Mouse (Mus musculus): ENCODE measurements around the gene Lrrc1.

Gene Lrrc1

DNA sequence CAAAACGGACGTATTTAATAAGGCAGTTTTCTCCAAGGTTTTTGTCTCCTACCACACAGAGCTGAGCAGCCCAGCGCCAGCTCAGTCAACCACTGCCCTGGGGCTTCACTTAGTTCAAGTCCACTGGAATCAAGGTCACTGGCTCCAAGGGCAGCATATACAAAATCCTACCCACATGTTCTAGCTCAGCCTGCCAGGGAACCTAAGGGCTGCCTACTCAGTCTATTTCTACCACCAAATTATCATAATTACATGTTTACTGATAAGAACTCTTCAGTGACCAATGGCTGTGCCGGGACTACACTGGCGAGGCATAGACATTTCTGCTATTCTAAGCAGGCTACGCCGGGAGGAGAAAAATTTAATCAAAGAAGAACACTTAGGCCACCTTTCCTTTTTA is 80.8 kb downstream of the Lrrc1 start:
- DNase-seq (ENCODE audit: low read depth, low spot score): no peak

DNA sequence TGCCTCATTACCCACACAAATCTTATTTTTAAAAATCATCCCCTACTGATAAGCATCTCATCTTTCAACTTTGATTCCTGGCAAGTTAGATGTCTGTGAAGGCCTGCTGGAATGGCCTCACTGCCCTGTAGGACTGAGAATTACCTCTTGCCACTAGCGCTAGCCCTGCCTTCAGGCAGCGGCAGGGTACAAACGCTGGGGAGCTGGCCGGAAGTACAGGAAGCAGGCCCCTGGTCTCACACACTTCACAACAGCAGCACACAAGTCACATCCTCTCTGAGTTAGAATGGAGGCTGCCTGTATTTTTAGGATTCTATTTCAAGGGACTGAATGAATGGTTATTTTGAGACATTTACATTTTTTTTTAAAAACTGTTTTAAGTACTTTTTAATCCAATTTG is 81.5 kb downstream of the Lrrc1 start:
- no peak for DNase-seq (ENCODE audit: low read depth, low spot score)

DNA sequence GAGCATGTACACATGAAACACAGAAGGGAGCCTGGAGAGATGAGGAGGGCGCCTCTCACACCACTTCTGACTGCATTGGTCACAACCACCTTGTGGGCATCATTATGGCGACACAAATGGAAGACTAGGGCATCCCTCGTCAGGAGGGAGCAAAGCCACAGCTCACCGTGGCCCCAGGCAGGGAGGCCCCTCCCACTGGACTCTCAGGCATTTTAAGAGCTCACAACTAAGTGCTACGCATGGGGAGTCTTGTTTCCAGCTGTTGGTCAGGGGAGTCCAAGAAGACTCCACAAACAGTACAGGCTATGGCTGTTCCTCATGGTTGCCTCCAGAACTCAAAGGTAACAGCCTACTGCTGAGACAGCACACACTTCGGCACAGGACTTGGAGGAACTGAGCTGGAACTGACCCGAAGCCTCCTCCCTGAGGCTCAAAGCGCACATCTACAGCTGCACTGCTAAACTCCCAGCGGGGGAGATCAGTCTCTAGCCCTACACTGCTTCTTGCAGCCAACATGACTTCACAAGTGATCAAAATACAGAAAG is 83.2 kb downstream of the Lrrc1 start:
- DNase-seq (ENCODE audit: low read depth, low spot score): no peak

DNA sequence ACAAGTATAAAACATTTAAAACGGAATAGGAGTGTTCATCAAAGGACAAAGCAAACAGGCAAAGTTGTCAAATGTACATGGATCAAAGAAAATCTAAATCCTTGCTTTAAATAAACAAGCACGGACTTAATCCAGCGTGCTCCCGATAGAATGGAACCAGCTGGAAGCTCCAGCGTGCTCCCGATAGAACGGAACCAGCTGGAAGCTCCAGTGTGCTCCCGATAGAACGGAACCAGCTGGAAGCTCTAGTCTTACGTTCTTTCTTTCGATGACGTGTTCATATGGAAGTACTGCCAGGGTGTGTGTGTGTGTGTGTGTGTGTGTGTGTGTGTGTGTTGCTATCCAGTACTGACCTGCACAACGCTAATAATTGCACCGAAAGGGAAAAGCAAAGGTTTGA is 84.3 kb downstream of the Lrrc1 start:
- DNase-seq (ENCODE audit: low read depth, low spot score): no peak

DNA sequence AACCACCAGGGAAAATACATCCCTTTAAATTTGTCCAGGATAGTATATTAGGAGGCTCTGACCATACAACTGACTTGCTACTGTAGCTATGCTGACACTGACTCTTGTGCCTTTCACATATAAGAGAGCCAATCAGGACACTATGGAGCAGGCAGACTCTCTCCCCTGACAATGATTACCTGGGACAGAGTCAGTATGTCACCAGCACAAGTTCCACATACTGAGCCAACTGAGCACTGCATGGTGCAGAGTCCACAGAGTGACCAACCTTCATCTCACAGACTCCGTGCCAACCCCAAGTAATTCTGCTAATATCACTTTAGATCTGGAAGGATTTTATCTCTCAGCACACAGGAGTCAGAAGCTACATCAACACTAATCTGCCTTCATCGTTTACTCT is 85.3 kb downstream of the Lrrc1 start:
- DNase-seq (ENCODE audit: low read depth, low spot score): no peak

DNA sequence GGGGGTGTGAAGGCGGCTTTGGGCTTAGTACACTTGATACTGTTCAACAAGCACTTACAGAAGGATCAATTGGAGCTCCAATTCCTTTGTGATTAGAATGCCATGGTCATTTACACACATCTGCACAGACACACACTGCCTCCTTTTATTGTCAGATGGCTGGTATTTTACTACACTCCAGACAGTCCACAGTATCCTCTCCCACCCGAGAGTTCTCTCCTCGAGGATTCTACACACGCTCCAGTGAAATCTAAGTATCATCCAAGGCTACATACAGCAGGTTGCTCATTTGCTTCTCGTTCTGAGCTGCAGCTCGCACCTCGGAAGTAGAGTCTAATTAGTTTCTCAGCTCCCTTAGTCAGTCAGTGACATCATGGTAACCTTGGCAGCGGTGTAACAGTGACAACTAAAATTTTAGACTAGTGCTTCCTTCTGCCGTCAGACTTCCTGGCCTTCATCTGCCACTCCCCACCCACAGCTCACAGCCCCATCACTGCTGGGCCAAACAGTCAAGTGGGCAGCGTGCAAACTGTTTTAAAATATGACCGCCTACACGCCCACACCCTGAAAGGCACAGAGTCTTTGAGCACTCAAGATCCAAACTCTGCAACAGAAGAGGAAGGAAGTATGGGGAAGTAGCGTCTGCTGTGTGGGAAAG is 88.4 kb downstream of the Lrrc1 start:
- DNase-seq (ENCODE audit: low read depth, low spot score): no peak

DNA sequence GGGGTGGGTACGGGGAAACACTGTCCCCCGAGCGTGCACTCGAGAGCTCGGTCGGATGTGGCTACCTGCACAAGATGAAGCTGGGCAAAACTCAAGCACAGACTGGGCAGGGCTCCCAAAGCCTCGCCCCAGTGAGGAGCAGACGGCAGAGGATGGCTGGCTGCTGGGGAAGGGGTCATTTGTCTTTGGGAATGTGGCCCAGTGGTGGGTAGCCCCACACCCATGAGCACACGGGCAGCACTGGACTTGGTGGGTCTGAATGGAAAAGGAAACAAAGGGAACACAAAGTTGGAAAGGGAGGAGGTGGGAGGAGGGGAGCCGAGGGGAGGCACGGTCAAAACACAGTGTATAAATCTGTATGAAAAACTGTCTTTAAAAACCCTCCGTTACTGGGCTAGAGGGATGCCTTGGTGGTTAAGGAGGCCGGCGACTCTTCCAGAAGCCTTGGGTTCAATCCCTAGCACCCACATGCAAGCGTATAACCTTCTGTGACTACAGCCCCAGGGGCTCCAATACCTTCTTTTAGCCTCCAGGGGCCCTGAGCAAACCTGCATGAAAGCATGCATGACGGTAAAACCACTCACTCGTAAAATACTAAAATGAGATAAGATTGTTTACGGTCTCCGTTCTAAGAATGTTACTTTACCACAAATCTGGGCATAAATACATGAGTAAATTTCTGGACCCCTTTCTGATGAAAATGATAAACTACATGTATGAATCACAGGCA is 89.1 kb downstream of the Lrrc1 start:
- no peak for DNase-seq (ENCODE audit: low read depth, low spot score)

DNA sequence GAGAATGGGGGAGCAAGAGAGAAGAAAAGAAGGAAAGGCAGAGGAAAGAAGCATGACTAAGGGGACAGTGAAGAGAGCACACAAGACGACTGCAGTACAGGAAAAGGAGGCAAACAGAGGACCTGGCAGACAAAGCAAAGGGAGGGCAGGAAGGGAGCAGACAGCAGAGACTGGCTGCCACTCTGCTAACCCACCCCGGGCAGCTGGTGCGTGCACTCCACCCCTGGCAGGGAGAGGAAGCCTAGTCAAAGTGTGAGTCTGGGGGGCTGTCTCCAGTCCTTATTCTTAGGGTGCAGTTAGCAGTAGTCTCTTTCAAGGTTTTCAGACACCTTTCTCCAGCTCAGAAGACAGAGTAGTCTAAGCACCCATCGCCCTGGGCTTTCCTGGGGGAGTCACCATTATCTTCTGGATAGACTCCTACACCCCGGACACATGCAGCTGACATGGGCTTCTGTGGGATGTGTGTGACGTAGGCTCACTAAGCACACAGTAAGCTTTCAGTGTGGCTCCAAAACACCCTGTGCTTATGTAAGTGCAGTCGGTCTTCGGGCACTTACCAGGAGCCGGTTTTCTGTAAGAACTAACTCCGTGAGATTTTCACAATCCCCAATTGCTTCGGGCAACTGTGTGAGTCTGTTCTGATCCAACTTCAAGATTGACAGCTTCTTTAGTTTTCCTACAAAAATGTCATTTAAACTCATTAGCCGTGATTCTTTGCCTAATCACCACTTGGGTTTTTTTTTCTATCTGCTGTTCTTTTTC is 92.4 kb downstream of the Lrrc1 start:
- DNase-seq (ENCODE audit: low read depth, low spot score): no peak

DNA sequence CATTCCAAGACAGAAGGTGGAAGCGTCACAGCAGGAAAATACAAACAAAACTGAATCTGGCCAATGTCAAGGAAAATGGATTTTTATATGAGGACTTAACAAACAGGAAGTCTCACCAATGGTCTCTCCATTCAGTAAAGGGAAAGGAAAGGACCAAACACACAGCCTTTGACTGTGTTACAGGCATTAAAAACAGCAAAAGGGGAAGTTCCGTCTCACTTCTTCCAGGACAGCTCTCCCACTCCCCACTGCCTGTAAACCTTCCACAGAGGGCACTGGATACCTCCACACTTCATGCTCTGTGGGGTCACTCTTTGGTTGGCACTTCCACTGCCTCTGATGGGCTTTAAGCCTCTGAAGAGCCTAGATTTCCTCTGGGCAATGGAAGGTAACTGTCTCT is 94.2 kb downstream of the Lrrc1 start:
- DNase-seq (ENCODE audit: low read depth, low spot score): no peak

DNA sequence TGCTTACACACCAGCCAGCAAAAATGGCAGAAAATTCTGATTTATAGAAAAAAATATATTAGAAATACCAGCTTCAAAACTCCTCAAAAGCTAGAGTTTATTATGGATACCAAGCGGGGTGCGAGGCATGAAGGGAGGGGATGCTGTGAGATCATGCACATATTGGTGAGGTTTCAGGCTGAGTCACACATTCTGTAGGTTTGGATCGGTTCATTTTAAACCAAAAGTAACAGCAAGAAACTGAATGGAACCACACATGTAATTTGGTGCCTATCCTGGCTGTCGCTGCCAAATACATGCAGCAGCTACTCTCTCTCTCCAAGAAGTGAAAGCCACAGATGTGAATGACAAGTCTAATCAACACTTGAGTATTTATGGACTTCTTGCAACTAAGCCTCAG is 99.8 kb downstream of the Lrrc1 start:
- no peak for DNase-seq (ENCODE audit: low read depth, low spot score)

DNA sequence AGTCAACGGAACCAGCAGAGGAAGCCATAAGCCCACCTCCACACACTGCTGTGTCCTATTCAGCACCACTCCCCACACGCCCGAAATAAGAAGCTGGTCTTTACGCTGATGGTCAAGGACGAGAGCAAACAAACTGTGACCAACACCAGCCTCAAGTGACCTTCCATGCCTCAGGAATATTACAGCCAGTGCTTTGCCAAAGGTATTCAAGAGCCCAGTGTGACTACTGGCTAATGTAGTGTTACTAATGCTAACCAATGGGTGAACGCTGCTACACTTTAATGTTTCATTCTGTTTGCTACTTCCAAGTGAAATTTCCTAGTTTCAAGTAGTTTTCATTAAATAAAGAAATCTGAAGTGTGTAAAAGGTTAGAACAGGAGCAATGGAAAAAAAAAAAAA is 105.3 kb downstream of the Lrrc1 start:
- DNase-seq (ENCODE audit: low read depth, low spot score): no peak

DNA sequence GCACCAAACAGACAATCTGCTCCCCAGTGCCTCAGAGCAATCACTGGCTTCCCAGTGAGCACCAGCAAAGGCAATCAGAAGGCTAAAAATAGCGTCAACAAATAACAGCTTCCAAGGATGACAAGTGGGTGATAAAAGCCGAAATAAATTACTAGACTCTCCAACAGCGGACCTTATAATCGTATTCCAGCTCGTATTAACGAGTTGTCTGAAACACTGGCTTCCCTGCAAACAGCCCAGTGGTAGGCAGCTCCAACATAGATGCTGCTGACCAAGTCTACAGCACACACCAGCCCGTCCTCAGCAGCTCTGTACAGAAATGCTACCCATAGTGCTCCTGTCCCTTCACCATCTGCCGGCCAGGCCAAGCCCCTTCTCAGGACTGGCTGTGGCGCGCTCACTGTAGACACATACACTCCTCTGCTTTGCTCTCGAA is 105.8 kb downstream of the Lrrc1 start:
- no peak for DNase-seq (ENCODE audit: low read depth, low spot score)

DNA sequence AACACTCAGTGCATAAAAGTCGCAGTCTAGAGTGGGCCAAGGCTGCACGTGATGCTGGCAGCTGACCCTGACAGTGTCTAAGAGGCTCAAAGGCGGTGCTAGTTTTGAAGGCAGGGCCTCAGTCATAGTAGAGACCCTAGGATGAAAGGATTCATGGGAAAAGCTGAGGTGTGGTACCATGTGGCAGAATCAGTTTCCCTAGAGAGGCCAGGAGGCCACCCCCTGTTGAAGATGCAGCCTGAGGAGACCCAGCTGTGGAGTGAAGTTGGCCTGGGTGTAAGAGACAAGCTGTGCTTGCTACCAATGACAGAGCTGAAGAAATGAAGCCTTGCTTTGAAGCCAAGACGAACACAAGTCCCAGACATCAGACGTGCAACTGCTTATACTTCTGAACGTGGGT is 107.5 kb downstream of the Lrrc1 start:
- DNase-seq (ENCODE audit: low read depth, low spot score): no peak

DNA sequence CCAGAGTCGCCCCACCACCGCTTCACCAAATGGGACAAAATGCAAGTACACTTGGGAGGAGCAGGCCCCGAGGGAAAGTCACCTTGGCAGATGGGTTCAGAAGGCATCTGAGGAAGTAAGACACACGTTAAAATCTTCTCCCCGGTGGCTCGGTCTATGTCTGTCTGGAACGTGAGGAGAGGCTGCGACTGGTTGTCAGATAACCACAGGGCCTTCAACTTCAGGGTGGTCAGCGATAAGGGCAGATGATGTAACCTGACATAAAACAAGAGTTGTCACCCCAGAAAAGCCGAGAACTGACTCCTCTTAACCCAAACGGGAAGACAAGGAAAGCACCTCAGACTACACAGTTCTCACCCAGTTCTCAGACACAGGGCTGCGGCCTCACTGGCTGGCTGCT is 109.7 kb downstream of the Lrrc1 start:
- peak; percentile 33 for DNase-seq (ENCODE audit: low read depth, low spot score)

DNA sequence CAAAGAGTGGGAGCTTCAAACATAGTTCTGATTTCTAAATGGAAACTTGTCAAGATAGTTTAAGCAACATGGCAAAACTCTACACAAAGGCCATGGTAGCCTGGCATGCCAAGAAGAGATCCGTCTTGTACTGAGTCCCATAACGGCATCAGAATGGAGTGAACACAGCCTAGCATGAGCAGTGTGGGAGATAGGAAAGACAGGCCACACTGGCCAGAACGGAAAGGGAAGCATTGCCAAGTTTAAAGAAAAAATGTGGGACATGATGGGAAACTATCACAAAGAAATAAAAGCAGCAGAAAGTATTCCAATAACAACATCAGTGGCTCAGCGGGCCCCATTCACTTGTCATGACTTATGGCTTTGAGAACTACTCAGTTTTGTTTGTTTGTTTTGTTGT is 111.2 kb downstream of the Lrrc1 start:
- DNase-seq (ENCODE audit: low read depth, low spot score): no peak

DNA sequence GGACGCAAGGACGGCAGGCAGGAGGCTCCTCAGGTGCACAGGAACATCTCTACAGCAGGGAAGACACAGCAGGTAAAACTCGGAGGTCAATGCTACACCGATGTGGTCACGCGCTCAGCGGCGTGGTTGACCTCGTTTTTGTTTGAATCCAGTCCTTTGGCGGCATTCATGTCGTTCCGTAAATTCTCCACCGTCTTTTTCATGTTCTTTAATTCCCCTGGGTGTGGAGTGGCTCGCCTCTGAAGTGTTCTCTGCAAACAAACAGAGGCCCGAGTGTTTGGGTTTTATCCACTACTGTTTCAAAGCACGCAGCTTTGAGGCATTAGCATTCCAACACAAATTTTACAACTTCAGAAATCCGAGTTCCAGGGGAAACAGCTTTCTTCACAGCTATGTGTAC is 112.6 kb downstream of the Lrrc1 start:
- DNase-seq (ENCODE audit: low read depth, low spot score): no peak

DNA sequence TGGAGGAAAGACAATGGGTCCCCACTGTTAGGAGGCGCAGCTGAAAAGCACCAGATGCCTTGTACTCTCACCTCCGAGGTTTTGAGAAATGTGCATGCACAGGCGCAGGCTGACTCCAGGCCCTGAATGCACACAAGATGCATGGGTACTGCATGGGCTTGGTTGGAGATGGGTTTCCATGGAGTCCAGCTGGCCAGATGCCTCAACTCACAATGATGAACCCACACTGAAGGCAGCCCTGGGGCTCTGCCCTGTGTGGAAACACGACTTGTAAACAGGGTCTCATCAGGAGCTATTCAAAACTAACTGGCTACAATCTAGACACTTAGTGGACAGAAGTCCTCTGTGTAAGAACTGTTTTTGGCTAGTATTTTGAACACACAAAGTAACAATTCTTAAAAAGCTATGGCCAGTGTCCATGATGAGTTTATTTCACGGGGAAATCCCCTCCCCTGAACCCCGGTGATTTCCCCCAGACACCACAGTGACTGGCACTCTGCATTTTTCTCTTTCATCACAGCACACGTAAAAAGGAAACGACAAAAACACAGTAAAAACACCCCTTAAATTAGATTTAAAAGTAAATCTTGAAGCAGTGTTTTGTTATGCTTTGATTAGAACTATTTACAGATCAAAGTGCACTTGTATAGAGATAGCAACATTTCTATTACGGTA is 114.1 kb downstream of the Lrrc1 start:
- DNase-seq (ENCODE audit: low read depth, low spot score): no peak

DNA sequence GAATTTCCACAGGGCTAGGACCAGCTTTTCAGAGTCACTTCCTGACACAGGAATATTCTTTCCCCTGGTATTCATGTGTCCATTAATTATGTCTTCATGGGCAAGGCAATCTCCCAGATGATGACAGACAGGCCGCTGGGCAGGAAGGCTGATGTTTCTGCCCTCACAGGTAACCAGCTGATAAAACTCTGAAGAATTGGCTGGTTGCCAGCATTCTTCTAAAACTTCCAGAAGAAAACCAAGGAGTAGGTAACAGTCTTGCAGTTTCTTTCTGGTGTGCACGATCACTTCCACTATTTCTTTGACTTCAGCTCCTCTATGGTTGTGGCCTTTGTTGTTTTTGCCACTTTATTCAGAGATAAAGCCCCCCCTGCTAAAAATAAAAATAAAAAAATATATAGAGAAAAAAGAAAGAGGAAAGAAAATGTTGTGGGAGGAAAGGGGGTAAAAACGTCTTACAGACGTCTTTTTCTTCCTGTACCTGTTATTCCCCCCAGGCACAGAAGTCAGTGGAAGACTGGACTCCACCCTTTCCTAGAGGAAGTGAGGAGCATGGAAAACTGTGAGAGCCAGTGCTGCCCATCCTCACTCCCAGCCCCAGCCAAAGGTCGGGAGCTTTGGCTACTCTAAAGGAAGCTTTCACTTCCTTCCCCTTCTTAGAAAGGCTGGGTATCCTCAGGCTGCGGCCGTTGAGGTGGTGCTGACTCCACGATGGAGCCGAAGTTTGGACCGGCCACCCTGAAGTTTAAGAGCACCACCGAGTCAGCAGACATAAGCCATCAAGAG is 115.2 kb downstream of the Lrrc1 start:
- no peak for DNase-seq (ENCODE audit: low read depth, low spot score)

DNA sequence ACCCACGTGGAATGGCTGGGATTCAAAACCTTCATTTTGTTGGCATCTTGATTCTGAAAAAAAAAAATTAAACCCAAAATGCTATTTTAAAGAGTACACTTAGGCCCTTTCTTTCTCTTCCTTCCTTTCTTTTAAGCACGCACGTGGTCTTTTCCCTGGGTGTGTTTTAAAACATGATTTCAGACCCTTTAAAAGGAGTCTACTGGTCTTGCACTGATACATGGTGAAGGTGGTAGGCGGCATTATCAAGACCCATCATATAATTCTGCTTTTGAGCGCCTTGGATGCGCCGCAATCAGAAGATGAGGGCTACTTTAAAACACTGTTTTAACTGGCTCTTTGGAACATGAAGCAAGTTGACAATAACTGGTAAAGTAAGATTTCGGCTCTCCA is 115.9 kb downstream of the Lrrc1 start:
- no peak for DNase-seq (ENCODE audit: low read depth, low spot score)

DNA sequence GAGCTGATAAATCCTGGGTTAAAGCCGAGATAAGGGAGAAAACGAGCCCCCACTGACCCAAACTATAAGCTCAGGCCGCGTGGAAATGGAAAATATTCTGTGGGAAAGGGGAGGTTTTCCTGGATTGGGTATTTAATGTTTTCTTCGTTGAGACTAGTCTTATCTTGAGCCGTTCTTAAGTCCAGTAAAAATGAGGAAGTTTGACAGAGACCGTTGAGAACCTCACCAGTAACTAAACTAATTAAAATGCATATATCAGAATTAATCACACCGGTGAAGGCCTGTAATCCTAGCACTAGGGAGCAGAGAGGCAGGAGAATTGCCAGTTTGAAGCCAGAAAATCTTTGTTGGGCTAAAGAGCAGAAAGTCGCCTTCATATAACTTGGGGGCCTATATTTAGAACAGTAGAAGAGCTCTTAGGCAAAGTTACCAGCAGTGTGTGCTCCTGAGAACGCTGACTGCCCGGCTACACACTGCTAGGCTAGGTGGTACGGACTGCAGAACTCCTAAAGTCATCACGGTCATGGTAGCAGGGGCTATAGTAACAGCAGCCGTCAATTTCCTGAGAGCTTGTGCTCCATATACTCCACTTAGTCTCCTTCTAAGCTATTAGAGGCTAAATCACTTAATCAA is 116.4 kb downstream of the Lrrc1 start:
- no peak for DNase-seq (ENCODE audit: low read depth, low spot score)

Measured in c-Kit-negative CD71-positive TER-119-positive erythroid progenitor cells, embryonic 14.5 days (primary cell).